Mouse (Mus musculus): Measurements from ENCODE around the gene Tnfrsf13b. TPM values are rescaled to one million over a fixed set of nuclear protein-coding genes. Genes with fewer than 3 reads are reported as not detected.
"Not testable (repeated sequence)": the region's sequence is repeated elsewhere in the genome, so short reads cannot be mapped to it uniquely, and the experiment has no call there.

Gene Tnfrsf13b
- total and polyA plus RNA-seq, 3 experiments: 0.25 to 4.4 (median 0.70) TPM

DNA sequence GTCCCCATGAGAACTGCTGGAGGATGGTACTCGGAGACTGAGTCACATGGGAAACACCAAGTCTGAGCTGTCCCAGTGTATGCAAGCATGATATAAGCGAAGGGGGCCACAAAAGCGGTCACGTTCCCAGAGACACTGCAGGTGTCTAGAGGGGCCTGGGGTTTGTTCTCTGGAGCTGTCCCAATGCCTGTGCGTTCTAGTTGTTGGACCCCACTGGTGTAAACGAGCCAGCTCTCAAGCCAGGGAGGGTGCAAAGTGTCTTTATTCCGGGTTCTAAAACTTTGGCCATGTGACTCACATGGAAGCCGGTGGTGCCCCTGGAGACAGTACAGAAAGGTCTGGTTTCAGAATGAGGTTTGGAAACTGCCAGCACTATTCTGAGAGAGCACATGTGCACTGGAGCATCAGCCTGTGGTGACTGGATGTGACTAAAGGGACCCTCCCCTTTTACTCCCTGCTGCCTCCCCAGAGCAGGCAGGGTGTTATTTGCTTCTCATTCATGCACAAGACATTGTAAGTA is 3.7 kb upstream of the Tnfrsf13b start:
- Histone ChIP-seq H3K27me3 (ENCODE audit: control insufficient read depth, insufficient read depth, low read length) (no peaks in the 10 kb centered on the region), H3K79me2 (replicated peaks; ENCODE audit: control insufficient read depth, insufficient read depth, low read length) (no peaks in the 10 kb centered on the region), H3K4me1 (ENCODE audit: control insufficient read depth, insufficient read depth, low read length) (no peaks in the 10 kb centered on the region), H3K9ac (ENCODE audit: low read depth, low read length) (no peak overlapping the region), H3K36me3 (ENCODE audit: control insufficient read depth, insufficient read depth, low read length) (no peaks in the 10 kb centered on the region), H3K27ac (no peak overlapping the region), H3K4me3 (no peak overlapping the region)
- WGBS: 84% methylated on average over 8 of the region's 8 CpGs
- DNase-seq: no peak
- intact Hi-C loops (cut with DNase I): no loop called here
- TF ChIP-seq CTCF (IDR thresholded peaks at IDR 0.05) (no peak), EP300 (IDR thresholded peaks at IDR 0.05; ENCODE audit: insufficient read depth, low read depth, low read length) (no peak), POLR2A (IDR thresholded peaks at IDR 0.05; ENCODE audit: insufficient read depth, low read depth, low read length) (no peak)

- H3K36me3 ChIP-seq (ENCODE audit: control insufficient read depth, insufficient read depth, low read length): no peaks in the 10 kb centered on the region
- intact Hi-C loops (cut with DNase I): no loop called here
- no peaks in the 10 kb centered on the region for H3K4me1 ChIP-seq (ENCODE audit: control insufficient read depth, insufficient read depth, low read length)
- H3K27ac ChIP-seq: no peak overlapping the region
- no peaks in the 10 kb centered on the region for H3K27me3 ChIP-seq (ENCODE audit: control insufficient read depth, insufficient read depth, low read length)
- no peak overlapping the region for H3K4me3 ChIP-seq
- H3K79me2 ChIP-seq (replicated peaks; ENCODE audit: control insufficient read depth, insufficient read depth, low read length): no peaks in the 10 kb centered on the region
- no peak overlapping the region for H3K9ac ChIP-seq (ENCODE audit: low read depth, low read length)
- WGBS: 78% methylated on average over 3 of the region's 3 CpGs
- no peak for DNase-seq
- TF ChIP-seq CTCF (IDR thresholded peaks at IDR 0.05): no peak
- no peak for TF ChIP-seq EP300 (IDR thresholded peaks at IDR 0.05; ENCODE audit: insufficient read depth, low read depth, low read length)
- TF ChIP-seq POLR2A (IDR thresholded peaks at IDR 0.05; ENCODE audit: insufficient read depth, low read depth, low read length): no peak
These were observed 2.7 kb upstream of the Tnfrsf13b start for GRCm38 (mm10) chr11:61123886-61124285.

- H3K27me3 ChIP-seq (ENCODE audit: control insufficient read depth, insufficient read depth, low read length): no peaks in the 10 kb centered on the region
- no peak overlapping the region for H3K27ac ChIP-seq
- no peak overlapping the region for H3K4me3 ChIP-seq
- H3K79me2 ChIP-seq (replicated peaks; ENCODE audit: control insufficient read depth, insufficient read depth, low read length): no peaks in the 10 kb centered on the region
- no peaks in the 10 kb centered on the region for H3K36me3 ChIP-seq (ENCODE audit: control insufficient read depth, insufficient read depth, low read length)
- DNase-seq: no peak
- 88% methylated on average over 5 of the region's 5 CpGs for WGBS
- intact Hi-C loops (cut with DNase I): no loop called here
- no peaks in the 10 kb centered on the region for H3K4me1 ChIP-seq (ENCODE audit: control insufficient read depth, insufficient read depth, low read length)
- H3K9ac ChIP-seq (ENCODE audit: low read depth, low read length): no peak overlapping the region
- TF ChIP-seq CTCF (IDR thresholded peaks at IDR 0.05) (no peak), EP300 (IDR thresholded peaks at IDR 0.05; ENCODE audit: insufficient read depth, low read depth, low read length) (no peak), POLR2A (IDR thresholded peaks at IDR 0.05; ENCODE audit: insufficient read depth, low read depth, low read length) (no peak)
These were observed 585 bp upstream of the Tnfrsf13b start for GRCm38 (mm10) chr11:61125970-61126369.

DNA sequence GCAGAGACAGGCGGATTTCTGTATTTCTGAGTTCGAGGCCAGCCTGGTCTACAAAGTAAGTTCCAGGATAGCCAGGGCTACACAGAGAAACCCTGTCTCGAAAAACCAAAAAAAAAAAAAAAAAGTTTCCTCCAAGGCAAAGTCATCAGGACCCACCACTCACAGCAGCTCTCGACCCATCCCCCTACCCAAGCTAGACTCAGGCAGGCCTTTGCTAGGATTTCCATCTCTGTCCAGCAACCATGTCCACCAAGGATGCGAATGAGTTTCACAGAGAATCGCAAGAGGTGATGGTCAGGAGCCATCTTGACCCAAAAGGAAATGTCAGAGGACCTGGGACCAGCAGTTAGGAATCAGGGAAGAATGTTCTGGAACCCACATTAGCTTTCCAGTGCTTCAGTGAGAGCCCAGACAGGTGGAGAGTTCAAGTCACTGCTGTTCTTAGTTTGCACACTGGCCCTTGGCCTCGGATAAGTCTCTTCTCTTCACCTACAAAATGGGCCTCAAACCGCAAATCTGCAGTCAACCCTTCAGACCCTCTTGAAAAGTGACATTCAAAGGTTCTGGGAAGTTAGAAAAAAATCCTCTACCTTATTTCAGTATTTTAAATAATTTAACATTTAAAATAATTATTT is 983 bp downstream of the Tnfrsf13b start:
- Histone ChIP-seq H3K79me2 (replicated peaks; ENCODE audit: control insufficient read depth, insufficient read depth, low read length) (no peaks in the 10 kb centered on the region), H3K4me1 (ENCODE audit: control insufficient read depth, insufficient read depth, low read length) (no peaks in the 10 kb centered on the region), H3K27ac (no peak overlapping the region), H3K9ac (ENCODE audit: low read depth, low read length) (no peak overlapping the region), H3K27me3 (ENCODE audit: control insufficient read depth, insufficient read depth, low read length) (no peaks in the 10 kb centered on the region), H3K4me3 (no peak overlapping the region), H3K36me3 (ENCODE audit: control insufficient read depth, insufficient read depth, low read length) (no peaks in the 10 kb centered on the region)
- intact Hi-C loops (cut with DNase I): no loop called here
- 90% methylated on average over 8 of the region's 8 CpGs for WGBS
- no peak for DNase-seq
- no peak for TF ChIP-seq POLR2A (IDR thresholded peaks at IDR 0.05; ENCODE audit: insufficient read depth, low read depth, low read length)

DNA sequence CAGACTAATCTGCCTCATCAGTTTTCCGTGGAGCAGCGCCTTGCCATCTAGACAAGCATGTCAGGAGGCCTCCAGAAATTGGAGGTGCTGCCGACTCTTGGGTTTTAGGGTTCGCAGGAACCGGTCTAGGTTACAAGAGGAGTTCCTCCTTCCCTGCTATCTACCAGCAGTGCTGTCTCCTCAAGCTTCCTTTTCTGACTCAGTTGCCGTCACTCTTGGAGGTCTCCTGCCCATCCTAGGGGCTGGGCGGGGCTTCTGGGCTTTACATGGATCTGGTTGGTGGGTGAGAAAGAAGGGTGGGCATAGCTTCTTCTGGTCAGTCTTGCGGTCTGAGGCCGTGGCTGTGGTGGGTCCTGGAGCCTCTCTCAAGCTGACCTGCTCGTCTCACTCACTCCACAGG is 2.8 kb downstream of the Tnfrsf13b start:
- no peaks in the 10 kb centered on the region for H3K4me1 ChIP-seq (ENCODE audit: control insufficient read depth, insufficient read depth, low read length)
- no peaks in the 10 kb centered on the region for H3K79me2 ChIP-seq (replicated peaks; ENCODE audit: control insufficient read depth, insufficient read depth, low read length)
- intact Hi-C loops (cut with DNase I): no loop called here
- no peak overlapping the region for H3K27ac ChIP-seq
- H3K36me3 ChIP-seq (ENCODE audit: control insufficient read depth, insufficient read depth, low read length): no peaks in the 10 kb centered on the region
- WGBS: 45% methylated on average over 10 of the region's 10 CpGs
- H3K9ac ChIP-seq (ENCODE audit: low read depth, low read length): no peak overlapping the region
- DNase-seq: no peak
- no peak overlapping the region for H3K4me3 ChIP-seq
- TF ChIP-seq CTCF (IDR thresholded peaks at IDR 0.05): no peak
- TF ChIP-seq EP300 (IDR thresholded peaks at IDR 0.05; ENCODE audit: insufficient read depth, low read depth, low read length): no peak
- no peak for TF ChIP-seq POLR2A (IDR thresholded peaks at IDR 0.05; ENCODE audit: insufficient read depth, low read depth, low read length)
- no peaks in the 10 kb centered on the region for H3K27me3 ChIP-seq (ENCODE audit: control insufficient read depth, insufficient read depth, low read length)

DNA sequence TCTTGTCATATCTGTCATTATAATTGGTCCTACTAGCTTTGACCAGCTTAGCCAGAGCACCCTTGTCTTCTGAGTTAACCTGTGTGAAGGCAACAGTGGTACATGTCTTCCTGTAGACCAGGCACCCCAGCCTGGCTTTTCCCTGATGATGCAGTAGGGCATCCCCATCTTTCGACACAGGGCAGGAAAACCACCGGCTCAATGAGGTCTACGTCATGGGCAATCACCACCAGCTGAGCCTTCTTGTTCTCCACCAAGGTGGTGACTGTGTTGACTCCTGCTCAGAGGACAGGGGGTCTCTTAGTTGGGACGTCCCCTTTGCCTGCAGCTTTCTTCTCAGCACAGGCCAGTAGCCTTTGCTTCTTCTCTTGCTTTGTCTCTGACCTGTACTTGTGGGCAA is 4.1 kb downstream of the Tnfrsf13b start:
- H3K4me3 ChIP-seq; H3K27me3 ChIP-seq (ENCODE audit: control insufficient read depth, insufficient read depth, low read length); intact Hi-C loops (cut with DNase I); H3K36me3 ChIP-seq (ENCODE audit: control insufficient read depth, insufficient read depth, low read length); DNase-seq; H3K79me2 ChIP-seq (replicated peaks; ENCODE audit: control insufficient read depth, insufficient read depth, low read length); H3K4me1 ChIP-seq (ENCODE audit: control insufficient read depth, insufficient read depth, low read length); H3K27ac ChIP-seq; H3K9ac ChIP-seq (ENCODE audit: low read depth, low read length): not testable (repeated sequence)
- 86% methylated on average over 4 of the region's 4 CpGs for WGBS

Data from heart, adult 2 months (tissue).